Mouse (Mus musculus) frontal cortex, postnatal 10 days (tissue): ENCODE results near the gene Pi16.
A peak's percentile ranks its signal among the peaks of the same experiment; 100 is the strongest.
"Not testable (repeated sequence)": the region's sequence is repeated elsewhere in the genome, so short reads cannot be mapped to it uniquely, and the experiment has no call there.

Experiments
- DNase-seq, 2 experiments: peaks; one replicate each; pipeline ENCODE4 v3.0.0; 2022; ENCODE audit warnings: low spot score in 2 of 2, mixed read lengths in 1 of 2

Gene Pi16

GRCm38 (mm10) chr17:29317380-29317779 lies at the start of gene Pi16:
Gene Pi16 (plus strand): TSS chr17:29317680.
- DNase-seq = not testable (repeated sequence)

DNA sequence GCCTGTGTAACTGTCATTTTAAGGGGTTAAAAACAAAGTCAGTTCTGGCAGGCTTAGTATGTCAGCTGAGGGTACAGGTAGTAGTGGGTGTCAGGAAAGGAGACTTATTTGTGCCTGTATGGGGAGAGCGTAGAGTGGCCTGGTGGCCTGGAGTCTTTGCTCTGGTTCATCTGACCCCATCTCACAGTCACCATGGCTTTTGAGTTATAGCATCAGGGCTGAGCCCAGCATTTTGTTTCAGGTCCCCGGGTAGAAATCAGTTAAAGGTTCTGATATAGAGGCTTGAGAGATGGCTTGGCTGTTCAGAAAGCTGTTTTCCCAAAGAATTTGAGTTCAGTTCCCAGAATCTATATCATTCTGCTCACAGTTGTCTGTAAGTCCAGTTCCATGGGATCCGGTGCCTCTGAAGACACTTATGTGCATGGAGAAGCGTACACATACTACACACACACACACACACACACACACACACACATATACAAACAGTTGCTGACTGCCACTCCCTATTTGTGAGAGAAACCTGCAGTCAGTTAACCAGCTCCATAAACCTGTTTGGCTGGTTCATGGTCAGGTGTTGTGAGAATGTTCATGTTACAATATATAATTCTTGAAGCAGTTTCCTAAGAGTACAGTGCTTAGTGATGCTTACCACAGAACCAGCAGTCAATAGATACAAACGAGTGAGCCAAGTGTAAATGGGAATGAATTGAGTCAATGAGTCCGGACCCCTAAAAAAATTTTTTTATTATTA lies 49.4 kb upstream of the Pi16 start:
- no peak for DNase-seq

DNA sequence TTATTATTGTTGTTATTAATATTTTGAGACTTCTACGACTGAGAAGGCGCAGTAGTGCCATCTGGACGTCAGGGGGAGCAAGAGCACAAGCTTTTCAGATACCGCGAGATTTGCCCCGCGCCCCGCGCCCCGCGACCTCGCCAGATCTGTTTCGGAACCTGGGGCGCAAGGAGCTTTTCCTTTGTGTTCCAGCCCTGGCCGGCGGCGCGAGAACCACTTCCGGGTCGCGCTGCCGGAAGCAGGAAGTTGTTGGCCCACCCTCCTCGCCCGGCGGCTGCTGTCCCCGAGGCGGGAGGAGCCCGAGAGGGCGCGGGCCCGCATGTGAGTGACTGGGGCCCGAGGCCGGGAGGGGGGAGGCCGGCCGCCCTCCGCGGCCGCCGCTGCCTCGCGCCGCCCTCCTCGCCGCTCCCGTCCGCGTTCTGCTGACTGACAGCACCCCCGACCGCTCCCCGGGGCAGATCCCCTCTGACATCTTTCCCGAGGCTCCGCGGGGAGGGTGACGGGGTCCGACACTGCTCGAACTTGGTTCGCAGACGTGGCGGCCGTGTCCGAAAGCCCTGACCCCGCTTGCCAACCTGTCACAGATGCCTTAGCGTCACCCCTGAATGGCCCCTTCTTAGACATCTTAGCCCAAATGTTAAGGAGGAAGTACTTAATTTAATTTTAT lies 48.7 kb upstream of the Pi16 start, which contains the start of gene BC004004:
TSS of gene BC004004 (plus strand) at position 107 of the 667 bp plus-strand sequence.
- peak; percentile 94 to 95 for DNase-seq

- DNase-seq = no peak
These were observed 48.2 kb upstream of the Pi16 start for GRCm38 (mm10) chr17:29269349-29269706.

GRCm38 (mm10) chr17:29270148-29270698 lies 47.3 kb upstream of the Pi16 start:
- no peak for DNase-seq

GRCm38 (mm10) chr17:29273156-29273555 lies 44.3 kb upstream of the Pi16 start:
- DNase-seq = no peak

- DNase-seq = no peak
These were observed 43.6 kb upstream of the Pi16 start for GRCm38 (mm10) chr17:29273889-29274288.

- no peak for DNase-seq
These were observed 37.1 kb upstream of the Pi16 start for GRCm38 (mm10) chr17:29280422-29280821.

DNA sequence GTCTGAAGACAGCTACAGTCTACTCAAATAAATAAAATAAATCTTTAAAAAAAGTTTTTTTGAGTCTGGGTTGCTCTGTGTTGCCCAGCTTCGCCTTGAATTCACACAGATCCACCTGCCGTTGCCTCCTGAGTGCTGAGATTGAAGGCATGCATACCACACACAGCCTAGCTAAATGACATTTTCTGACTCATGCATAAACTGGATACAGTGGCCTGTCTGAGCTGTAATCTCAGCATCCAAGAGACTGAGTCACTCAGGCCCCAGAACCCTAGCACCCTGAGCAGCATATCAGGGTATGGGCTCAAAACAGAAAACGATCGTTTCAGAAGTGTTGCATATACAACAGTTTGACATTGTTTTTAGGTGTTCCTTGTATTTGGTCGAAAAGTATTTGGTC lies 35.9 kb upstream of the Pi16 start:
- DNase-seq = no peak

DNA sequence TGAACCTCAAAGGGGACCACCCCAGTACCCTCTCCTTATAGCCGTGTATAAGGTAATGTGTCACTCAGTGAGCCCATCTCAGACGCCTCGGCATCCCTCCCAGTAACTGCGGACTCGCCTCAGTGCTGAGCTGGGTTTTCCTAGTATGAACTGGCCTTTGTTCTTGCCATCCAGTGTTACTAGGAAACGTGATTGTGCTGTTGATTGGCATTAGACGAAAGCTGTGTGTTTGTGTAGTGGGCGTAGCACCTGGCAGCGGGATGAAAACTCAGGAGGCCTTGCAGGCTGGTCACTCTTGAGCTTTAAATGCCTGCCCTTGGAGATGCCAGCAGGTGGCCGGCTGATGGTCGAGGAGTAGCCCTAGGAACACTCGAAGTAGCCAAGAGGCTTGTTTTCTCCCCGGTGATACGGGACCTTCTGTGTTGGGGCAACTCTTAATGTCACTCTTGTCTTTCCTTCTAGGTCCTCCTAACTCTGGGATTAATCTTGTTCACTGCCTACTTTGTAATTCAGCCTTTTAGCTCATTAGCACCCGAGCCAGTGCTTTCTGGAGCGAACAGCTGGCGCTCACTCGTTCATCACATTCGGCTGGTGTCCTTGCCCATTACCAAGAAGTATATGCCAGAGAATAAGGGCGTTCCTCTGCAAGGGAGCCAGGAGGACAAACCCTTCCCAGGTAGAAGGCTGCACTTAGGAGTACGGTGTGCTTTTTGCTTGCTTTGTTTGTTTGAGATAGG lies 35.1 kb upstream of the Pi16 start:
- no peak for DNase-seq

GRCm38 (mm10) chr17:29291793-29292192 lies 25.7 kb upstream of the Pi16 start:
- no peak for DNase-seq

DNA sequence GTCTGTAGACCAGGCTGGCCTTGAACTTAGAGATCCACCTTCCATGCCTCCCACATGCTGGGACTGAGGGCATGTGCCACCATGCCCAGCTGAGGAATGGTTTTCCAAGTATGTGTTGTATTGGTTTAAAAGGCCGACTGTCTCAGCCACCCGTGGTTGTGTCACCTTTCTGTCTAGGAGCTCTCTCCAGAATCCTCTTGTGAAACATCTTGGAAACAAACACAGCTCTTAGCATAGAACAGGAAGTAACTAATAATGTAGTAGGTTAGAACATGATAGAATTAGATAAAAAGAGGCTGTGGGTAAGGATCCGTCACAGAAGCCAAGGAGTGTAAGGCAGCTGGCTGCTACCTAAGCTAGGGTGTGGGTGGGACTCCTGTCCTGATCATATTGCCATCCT lies 24.5 kb upstream of the Pi16 start:
- no peak for DNase-seq

DNA sequence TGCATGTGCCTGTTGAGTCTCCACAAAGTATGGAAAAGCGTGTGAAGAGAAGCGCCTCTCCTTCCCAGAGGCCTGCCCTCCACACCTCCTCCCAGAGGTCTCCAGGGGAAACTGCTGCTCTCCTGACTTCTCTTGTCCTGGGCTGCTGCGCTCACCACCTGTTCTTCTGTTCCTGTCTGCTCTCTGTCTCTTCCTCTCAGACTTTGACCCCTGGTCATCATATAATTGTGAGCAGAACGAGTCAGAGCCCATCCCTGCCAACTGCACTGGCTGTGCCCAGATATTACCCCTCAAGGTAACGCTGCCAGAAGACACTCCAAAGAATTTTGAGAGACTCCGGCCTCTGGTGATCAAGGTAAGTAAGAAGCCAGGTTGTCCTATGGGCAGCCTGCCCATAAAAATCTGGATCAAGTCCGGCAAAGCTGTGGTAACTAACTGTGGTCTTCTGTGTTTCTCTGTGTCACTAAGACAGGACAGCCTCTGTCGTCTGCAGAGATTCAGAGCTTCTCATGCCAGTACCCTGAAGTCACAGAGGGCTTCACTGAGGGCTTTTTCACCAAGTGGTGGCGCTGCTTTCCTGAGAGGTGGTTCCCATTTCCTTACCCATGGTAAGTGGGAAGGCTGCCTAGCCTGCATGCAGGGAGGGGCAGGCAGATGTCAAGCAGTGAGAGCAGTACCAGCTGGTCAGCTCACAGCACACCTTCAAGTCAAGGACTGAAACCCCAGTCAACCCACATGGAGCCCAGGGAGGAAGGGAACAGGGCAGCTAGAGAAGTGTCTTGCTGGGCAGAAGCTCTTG lies 23.5 kb upstream of the Pi16 start:
- DNase-seq = no peak

DNA sequence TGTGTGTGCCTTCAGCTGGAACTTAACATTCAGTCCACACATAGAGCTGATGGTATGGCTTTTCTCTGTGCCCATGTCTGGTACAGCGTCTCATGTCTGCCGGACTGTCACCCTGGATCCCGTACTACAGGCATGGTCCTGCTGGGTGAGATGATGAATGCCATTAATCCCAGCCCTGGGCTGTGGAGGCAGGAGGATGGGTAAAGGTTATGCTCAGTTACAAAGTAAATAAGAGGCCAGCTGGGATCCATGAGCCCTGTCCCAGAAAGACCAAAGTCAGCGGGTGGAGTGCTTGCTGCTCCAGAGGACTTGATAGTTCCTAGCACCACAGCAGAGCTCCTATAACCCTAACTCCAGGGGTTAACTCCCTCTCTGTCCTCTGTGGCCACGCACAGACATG lies 21.6 kb upstream of the Pi16 start:
- no peak for DNase-seq

DNA sequence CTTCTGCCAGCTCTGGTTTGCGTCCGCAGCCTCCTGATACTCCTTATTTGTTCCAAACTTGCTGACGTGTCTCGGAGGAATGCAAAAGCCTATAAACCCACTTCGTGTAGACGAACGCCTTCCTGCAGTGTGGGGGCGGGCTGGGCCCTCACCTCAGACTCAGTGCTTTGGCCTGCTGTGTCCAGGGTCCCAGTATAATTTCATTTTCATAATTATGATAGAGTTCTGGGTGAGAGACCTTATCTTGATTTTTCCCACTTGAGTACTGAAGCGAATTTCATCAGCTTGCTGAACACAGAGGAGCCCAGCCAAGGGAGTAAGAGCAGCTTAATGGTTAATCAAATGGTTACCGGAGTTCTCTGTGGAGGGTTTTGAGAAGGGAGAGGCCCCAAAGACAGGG lies 20.2 kb upstream of the Pi16 start:
- no peak for DNase-seq

DNA sequence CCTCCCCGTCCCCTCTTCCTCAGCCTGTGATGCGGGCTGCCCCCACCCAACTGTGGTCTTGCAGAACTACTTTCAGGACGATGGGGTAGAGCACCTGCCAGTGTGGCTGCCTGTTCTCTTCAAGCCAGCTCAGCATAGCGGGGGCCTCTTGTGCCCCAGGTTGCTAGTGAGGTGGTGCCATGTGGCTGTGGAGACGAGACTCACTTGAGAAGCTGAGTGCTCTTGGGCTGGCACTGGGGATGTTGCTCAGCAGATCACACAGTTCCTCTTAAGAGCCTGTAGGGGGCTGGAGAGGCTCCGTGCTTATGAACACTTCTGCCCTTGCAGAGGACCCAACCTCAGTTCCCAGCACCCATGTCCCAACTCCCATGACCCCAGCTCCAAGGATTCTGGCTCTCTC lies 19.7 kb upstream of the Pi16 start:
- DNase-seq = no peak

DNA sequence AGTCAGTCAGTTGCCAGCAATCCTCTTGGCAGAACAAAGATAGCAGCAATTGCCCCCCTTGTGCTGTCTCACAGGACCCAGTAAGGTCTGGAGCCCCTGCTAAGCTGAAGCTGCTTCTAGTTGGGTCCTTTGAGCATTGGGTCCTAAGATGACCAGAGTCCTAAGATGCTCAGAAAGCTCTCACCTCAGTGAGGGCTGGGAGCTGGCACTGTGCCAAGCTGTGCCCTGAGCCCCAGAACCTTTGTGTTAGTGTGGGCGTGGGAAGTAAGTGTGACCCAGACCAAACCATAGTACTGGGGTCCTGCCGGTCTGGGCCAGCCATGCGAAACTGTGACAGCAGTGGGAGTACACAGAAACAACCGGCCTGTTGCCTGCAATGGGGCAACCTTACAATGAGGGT lies 18.2 kb upstream of the Pi16 start:
- no peak for DNase-seq

GRCm38 (mm10) chr17:29300926-29301325 lies 16.6 kb upstream of the Pi16 start:
- no peak for DNase-seq

DNA sequence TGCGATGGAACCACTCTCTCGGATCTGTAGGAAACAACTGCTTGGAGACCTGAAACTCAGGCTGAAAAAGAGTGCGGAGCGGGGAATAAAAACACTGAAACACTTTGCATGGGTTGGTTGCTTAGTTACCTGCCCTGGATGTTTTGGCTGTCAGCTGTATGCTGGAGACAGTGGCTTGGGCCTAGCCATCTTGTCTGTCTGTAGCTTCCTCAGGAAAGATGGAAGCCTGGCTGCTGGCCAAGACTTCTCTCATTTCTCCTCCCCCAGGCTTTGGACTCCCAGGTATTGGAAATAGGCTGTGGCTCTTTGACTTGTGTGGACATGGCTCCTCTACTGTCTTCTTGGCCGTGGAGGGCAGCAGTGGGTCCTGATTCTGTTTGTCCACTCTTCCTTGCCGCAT lies 16.1 kb upstream of the Pi16 start:
- no peak for DNase-seq

DNA sequence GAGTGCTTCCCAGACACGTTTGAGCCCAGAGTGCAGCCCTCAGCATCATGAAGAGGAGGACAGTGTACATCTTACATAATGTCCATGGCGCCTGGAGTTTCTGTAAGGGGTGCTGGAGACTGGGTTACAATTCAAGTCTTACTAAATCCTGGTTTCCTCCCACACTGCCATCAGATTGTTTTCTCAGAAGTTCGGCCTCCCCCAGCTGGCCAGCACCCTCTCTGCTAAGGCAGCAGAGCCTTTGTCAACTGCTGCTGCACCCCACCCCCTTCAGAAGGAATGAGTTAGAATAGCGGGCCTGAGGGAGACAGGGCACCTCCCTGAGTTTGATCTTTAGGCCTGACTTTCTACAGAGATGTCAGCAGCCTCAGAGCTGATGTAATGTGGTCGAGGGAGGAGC lies 15.3 kb upstream of the Pi16 start:
- DNase-seq = no peak

- DNase-seq = no peak
These were observed 14.4 kb upstream of the Pi16 start for GRCm38 (mm10) chr17:29303087-29303486.

- DNase-seq = no peak
These were observed 13.6 kb upstream of the Pi16 start for GRCm38 (mm10) chr17:29303856-29304255.
